Mouse (Mus musculus) kidney, embryonic 15.5 days (tissue): ENCODE measurements around the gene Dmd. TPM values are rescaled to one million over a fixed set of nuclear protein-coding genes. Genes with fewer than 3 reads are reported as not detected.

Experiments
- ATAC-seq: fragments of 200-750 bp; cut with Nextera tagmentation; replicated peaks from 2 replicates; pipeline ENCODE4 v1.8.0; 2017; ENCODE audit warnings: moderate TSS enrichment; ENCODE audit not compliant: low FRiP score
- H3K27ac ChIP-seq: fragments of 300-500 bp; sonication (generic); 2 replicates; pipeline ENCODE4 v1.5.1; 2015; ENCODE audit warnings: mild to moderate bottlenecking, inconsistent platforms
- H3K27me3 ChIP-seq: fragments of 300-500 bp; sonication (generic); 2 replicates; pipeline ENCODE4 v1.6.1; 2015; ENCODE audit warnings: inconsistent platforms
- H3K36me3 ChIP-seq: fragments of 300-500 bp; sonication (generic); 2 replicates; pipeline ENCODE4 v1.6.1; 2015; ENCODE audit warnings: inconsistent platforms
- H3K4me1 ChIP-seq: fragments of 300-500 bp; sonication (generic); 2 replicates; pipeline ENCODE4 v1.6.1; 2015; ENCODE audit warnings: inconsistent platforms
- H3K4me2 ChIP-seq: fragments of 300-500 bp; sonication (generic); 2 replicates; pipeline ENCODE4 v1.6.1; 2015; ENCODE audit warnings: moderate library complexity, mild to moderate bottlenecking, inconsistent platforms
- H3K4me3 ChIP-seq: fragments of 300-500 bp; sonication (generic); replicated peaks from 2 replicates; pipeline ENCODE4 v1.5.1; 2015; ENCODE audit warnings: mild to moderate bottlenecking, inconsistent platforms
- H3K9ac ChIP-seq: fragments of 300-500 bp; sonication (generic); 2 replicates; pipeline ENCODE4 v1.6.1; 2015; ENCODE audit warnings: mild to moderate bottlenecking, inconsistent platforms
- H3K9me3 ChIP-seq: fragments of 300-500 bp; sonication (generic); replicated peaks from 2 replicates; pipeline ENCODE4 v1.6.1; 2016; ENCODE audit warnings: inconsistent platforms
- WGBS: fragments of 180-500 bp; shearing (Covaris S2); methylation state at CpG from one replicate; pipeline ENCODE4 v1.1.7; 2015; ENCODE audit warnings: mixed read lengths; 5-methylcytosine and 5-hydroxymethylcytosine counted together
- polyA plus RNA-seq: library from polyadenylated mRNA; unstranded; fragments of >200 nt; fragmentation: Nextera tagmentation; extraction: Ambion mirVana; gene quantifications from 2 replicates; pipeline ENCODE4 v1.2.1, GENCODE M21; 2015

Dmd gene
- polyA plus RNA-seq, 1 experiment from 2014 or later: 27.3 TPM

- no peaks in the 10 kb centered on the region for H3K4me1 ChIP-seq
- WGBS: 81% methylated on average over 10 of the region's 10 CpGs
- no peak overlapping the region for H3K27ac ChIP-seq
- no peak for ATAC-seq
- H3K27me3 ChIP-seq: 0 out of 2 replicates have a peak, but pooled peaks cover 2% of the 10 kb centered on the region
- H3K36me3 ChIP-seq: no peaks in the 10 kb centered on the region
- H3K4me3 ChIP-seq: no peak overlapping the region
- no peak overlapping the region for H3K4me2 ChIP-seq
- no peaks in the 10 kb centered on the region for H3K9me3 ChIP-seq
- no peak overlapping the region for H3K9ac ChIP-seq
Observed at GRCm38 (mm10) chrX:84932715-84933473, 1984.2 kb downstream of the Dmd start.

- Histone ChIP-seq H3K36me3 (no peaks in the 10 kb centered on the region), H3K9me3 (no peaks in the 10 kb centered on the region), H3K27me3 (no peaks in the 10 kb centered on the region), H3K4me1 (no peaks in the 10 kb centered on the region), H3K27ac (no peak overlapping the region), H3K9ac (no peak overlapping the region), H3K4me3 (no peak overlapping the region), H3K4me2 (no peak overlapping the region)
- no peak for ATAC-seq
- WGBS: 72% methylated on average over 5 of the region's 5 CpGs
Observed at GRCm38 (mm10) chrX:84960557-84960956, 2011.9 kb downstream of the Dmd start.

GRCm38 (mm10) chrX:84960972-84961371 is 2012.3 kb downstream of the Dmd start:
- Histone ChIP-seq H3K27me3 (no peaks in the 10 kb centered on the region), H3K27ac (no peak overlapping the region), H3K4me1 (no peaks in the 10 kb centered on the region), H3K4me2 (no peak overlapping the region), H3K9ac (no peak overlapping the region), H3K36me3 (no peaks in the 10 kb centered on the region), H3K9me3 (no peaks in the 10 kb centered on the region), H3K4me3 (no peak overlapping the region)
- 50% methylated on average over 6 of the region's 6 CpGs for WGBS
- ATAC-seq: no peak

GRCm38 (mm10) chrX:85008304-85008703 is 2059.6 kb downstream of the Dmd start:
- no peaks in the 10 kb centered on the region for H3K9me3 ChIP-seq
- H3K36me3 ChIP-seq: no peaks in the 10 kb centered on the region
- H3K27me3 ChIP-seq: no peaks in the 10 kb centered on the region
- H3K4me2 ChIP-seq: no peak overlapping the region
- no peak for ATAC-seq
- no peak overlapping the region for H3K9ac ChIP-seq
- H3K4me3 ChIP-seq: no peak overlapping the region
- H3K27ac ChIP-seq: no peak overlapping the region
- H3K4me1 ChIP-seq: no peaks in the 10 kb centered on the region

- WGBS: 52% methylated on average over 8 of the region's 8 CpGs
- H3K27me3 ChIP-seq: no peaks in the 10 kb centered on the region; the same call in 1 of the 2 replicates
- ATAC-seq: no peak
Observed at GRCm38 (mm10) chrX:85041466-85042058, 2092.9 kb downstream of the Dmd start.

GRCm38 (mm10) chrX:85046631-85047030 is 2098.0 kb downstream of the Dmd start:
- peaks cover 16% of the 10 kb centered on the region; the same call in 1 of the 2 replicates for H3K27me3 ChIP-seq
- WGBS: 91% methylated on average over 9 of the region's 9 CpGs
- H3K4me2 ChIP-seq: no peak overlapping the region
- no peak for ATAC-seq
- no peaks in the 10 kb centered on the region for H3K36me3 ChIP-seq
- no peak overlapping the region for H3K9ac ChIP-seq
- no peak overlapping the region for H3K4me3 ChIP-seq
- no peaks in the 10 kb centered on the region for H3K4me1 ChIP-seq
- H3K9me3 ChIP-seq: no peaks in the 10 kb centered on the region
- H3K27ac ChIP-seq: no peak overlapping the region

More at GRCm38 (mm10) chrX:85041466-85042058, 2092.9 kb downstream of the Dmd start:
- Histone ChIP-seq H3K36me3 (no peaks in the 10 kb centered on the region), H3K9ac (no peak overlapping the region), H3K27ac (no peak overlapping the region), H3K4me3 (no peak overlapping the region), H3K9me3 (no peaks in the 10 kb centered on the region), H3K4me1 (no peaks in the 10 kb centered on the region), H3K4me2 (no peak overlapping the region)

GRCm38 (mm10) chrX:85048141-85049110 is 2099.8 kb downstream of the Dmd start:
- Histone ChIP-seq H3K4me1 (no peaks in the 10 kb centered on the region), H3K4me3 (peak overlapping the region; percentile 57), H3K4me2 (peak overlapping the region; percentile 68), H3K27ac (peak overlapping the region; percentile 66), H3K27me3 (peaks cover 23% of the 10 kb centered on the region; the same call in 1 of the 2 replicates), H3K9me3 (no peaks in the 10 kb centered on the region), H3K36me3 (no peaks in the 10 kb centered on the region), H3K9ac (peak overlapping the region; percentile 51)
- WGBS: 22% methylated on average over 46 of the region's 47 CpGs
- peak; percentile 99 for ATAC-seq

- WGBS: 53% methylated on average over 3 of the region's 3 CpGs
- H3K9me3 ChIP-seq: no peaks in the 10 kb centered on the region
Observed at GRCm38 (mm10) chrX:85049593-85049992, 2100.9 kb downstream of the Dmd start.

GRCm38 (mm10) chrX:85073602-85074001 is 2124.9 kb downstream of the Dmd start:
- WGBS: 66% methylated on average over 4 of the region's 4 CpGs
- 0 out of 2 replicates have a peak, but pooled peaks cover 3% of the 10 kb centered on the region for H3K27me3 ChIP-seq
- H3K9me3 ChIP-seq: no peaks in the 10 kb centered on the region
- H3K4me2 ChIP-seq: no peak overlapping the region
- H3K36me3 ChIP-seq: no peaks in the 10 kb centered on the region
- no peak for ATAC-seq
- no peak overlapping the region for H3K9ac ChIP-seq
- H3K4me1 ChIP-seq: no peaks in the 10 kb centered on the region
- no peak overlapping the region for H3K27ac ChIP-seq
- H3K4me3 ChIP-seq: no peak overlapping the region

More at GRCm38 (mm10) chrX:85049593-85049992, 2100.9 kb downstream of the Dmd start:
- no peaks in the 10 kb centered on the region for H3K36me3 ChIP-seq
- H3K27ac ChIP-seq: no peak overlapping the region
- H3K27me3 ChIP-seq: peaks cover 23% of the 10 kb centered on the region; the same call in 1 of the 2 replicates
- 0 out of 2 replicates have a peak overlapping the region, but pooled peaks have one; percentile 57 for H3K4me3 ChIP-seq
- H3K9ac ChIP-seq: no peak overlapping the region
- H3K4me1 ChIP-seq: no peaks in the 10 kb centered on the region
- H3K4me2 ChIP-seq: peak overlapping the region; percentile 68
- no peak for ATAC-seq

- Histone ChIP-seq H3K27me3 (peaks cover 3% of the 10 kb centered on the region; the same call in 1 of the 2 replicates), H3K27ac (no peak overlapping the region), H3K4me3 (no peak overlapping the region), H3K9ac (no peak overlapping the region), H3K36me3 (no peaks in the 10 kb centered on the region), H3K4me2 (no peak overlapping the region), H3K4me1 (no peaks in the 10 kb centered on the region), H3K9me3 (no peaks in the 10 kb centered on the region)
- 78% methylated on average over 1 of the region's 1 CpGs for WGBS
- no peak for ATAC-seq
Observed at GRCm38 (mm10) chrX:85076845-85077244, 2128.2 kb downstream of the Dmd start.

GRCm38 (mm10) chrX:85077605-85078004 is 2128.9 kb downstream of the Dmd start:
- ATAC-seq: no peak
- H3K27me3 ChIP-seq: peaks cover 3% of the 10 kb centered on the region; the same call in 1 of the 2 replicates
- 80% methylated on average over 1 of the region's 1 CpGs for WGBS
- H3K27ac ChIP-seq: no peak overlapping the region
- no peak overlapping the region for H3K4me3 ChIP-seq
- no peaks in the 10 kb centered on the region for H3K9me3 ChIP-seq
- no peak overlapping the region for H3K4me2 ChIP-seq
- no peaks in the 10 kb centered on the region for H3K4me1 ChIP-seq
- H3K9ac ChIP-seq: no peak overlapping the region
- H3K36me3 ChIP-seq: no peaks in the 10 kb centered on the region
